Mouse (Mus musculus) kidney, postnatal 14 days (tissue): ENCODE data around the gene Fam71b.
"Not testable (repeated sequence)": the region's sequence is repeated elsewhere in the genome, so short reads cannot be mapped to it uniquely, and the experiment has no call there.

Experiments used
- DNase-seq: peaks from one replicate; pipeline ENCODE4 v3.0.0; 2022; ENCODE audit warnings: mixed read lengths

Gene Fam71b

DNA sequence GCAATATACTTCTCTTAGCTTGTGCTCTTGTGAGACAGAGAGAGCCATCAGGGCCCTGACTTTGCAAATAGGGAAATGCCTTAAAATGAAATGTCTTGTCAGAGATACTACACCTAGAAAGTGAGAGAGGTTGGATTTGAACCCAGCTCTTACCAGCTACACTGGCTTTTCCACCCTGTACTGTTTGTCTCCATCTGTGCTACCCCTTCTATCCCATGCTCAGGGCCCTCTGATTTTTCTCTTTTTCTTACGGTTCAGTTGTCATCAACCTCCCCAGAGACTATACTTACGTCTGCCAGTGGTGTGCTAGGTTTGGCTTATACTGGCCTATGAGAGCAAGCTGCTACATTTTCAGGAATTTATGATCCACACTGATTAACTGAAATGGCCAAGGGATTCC, 11.4 kb upstream of the Fam71b start:
- no peak for DNase-seq

DNA sequence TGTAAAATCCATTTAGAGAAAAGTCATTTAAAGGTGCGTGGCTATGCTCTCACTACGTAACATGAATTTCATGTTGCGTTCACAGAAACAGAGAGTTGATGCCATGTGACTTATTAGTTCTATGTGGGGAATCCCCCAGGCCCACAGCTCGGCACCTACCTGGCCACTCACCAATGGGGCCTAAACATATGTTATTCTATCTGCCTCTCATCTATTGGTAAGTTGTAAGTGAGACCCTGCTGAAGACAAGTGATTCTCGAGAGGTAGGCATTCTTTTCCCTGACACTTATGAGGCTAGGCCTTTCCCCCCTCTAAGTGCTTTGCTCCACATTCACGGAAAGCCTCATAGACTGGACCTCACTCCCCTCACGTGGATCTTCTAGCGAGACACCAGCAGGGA, 9.8 kb upstream of the Fam71b start:
- no peak for DNase-seq

DNA sequence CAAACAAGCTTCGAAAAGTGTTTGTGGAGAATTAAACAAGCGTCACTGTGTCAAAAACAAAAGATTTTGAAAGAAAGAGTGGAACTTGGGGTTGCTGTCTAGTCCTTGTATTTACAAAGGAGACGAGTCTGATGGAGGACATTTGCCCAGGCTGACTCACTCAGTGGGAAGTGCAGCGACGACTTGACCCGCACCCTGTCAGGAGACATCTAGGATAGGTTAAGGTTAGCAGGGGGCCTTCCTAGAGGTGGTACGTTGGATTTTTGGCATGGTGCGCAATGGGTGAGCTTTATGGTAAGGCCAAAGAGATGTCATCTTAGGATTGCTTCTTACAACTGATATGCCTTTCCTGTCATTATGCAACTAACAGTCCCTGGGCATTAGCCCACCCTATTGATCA, 9.3 kb upstream of the Fam71b start:
- no peak for DNase-seq

GRCm38 (mm10) chr11:46388438-46388837, 7.9 kb upstream of the Fam71b start:
- no peak for DNase-seq

DNA sequence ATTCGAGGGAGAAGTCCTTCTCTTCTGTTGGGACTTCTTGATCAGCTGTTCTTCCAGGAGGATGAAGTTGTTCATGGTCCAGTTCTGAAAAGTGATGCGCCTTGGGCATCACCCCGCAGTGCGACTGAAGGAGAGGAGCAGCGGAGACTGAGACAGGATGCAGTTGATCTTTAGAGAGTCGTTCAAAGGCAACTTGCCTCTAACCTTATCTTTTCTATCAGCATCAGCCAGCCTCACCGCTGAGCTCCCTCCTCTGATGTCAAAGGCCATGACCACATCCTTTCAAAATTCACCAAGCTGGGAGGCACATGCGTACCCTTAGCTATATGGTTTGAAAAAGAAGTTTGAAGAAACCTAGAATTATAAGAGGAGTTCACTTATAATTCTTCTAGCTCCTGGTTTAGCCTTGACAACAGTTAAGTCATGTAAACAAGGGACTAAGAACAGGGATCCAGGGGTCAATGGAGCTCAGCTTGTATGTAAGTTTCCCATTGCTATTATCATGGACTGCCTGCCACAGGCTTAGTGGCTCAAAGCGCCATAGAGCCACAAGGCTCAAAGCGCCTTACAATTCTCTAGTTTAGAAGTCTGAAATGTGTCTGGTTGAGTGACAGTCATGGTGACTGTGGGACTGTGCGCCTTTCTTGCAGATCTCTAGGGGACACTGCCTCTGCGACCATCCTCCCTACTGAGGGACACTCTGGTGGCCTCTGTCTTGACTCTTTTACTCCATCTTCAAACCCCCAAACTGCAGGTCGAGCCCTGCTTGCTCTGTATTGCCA, 6.8 kb upstream of the Fam71b start, which contains the start of gene Itk:
Gene Itk (minus strand): TSS at position 180 of the 782 bp plus-strand sequence.
- DNase-seq = no peak

GRCm38 (mm10) chr11:46390621-46391020, 5.7 kb upstream of the Fam71b start:
- no peak for DNase-seq

DNA sequence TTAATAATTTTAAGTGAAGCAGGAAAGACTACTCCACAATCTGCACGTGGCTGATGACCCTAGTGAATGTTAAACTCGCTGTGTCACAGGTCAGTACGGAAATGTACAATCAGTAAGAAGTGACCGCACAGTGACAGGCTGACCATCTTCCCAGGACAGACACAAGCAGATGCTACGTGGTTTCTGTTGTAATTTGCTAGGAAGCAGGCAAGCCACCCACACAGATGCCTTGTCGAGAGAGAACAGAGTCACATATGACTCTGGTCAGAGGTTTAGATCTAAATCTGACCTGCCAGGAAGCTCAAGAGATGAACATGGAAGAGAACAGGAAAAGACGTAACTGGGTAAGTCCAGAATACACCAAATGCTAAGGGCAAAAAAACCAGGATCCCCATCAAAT, 3.5 kb upstream of the Fam71b start:
- DNase-seq = no peak

DNA sequence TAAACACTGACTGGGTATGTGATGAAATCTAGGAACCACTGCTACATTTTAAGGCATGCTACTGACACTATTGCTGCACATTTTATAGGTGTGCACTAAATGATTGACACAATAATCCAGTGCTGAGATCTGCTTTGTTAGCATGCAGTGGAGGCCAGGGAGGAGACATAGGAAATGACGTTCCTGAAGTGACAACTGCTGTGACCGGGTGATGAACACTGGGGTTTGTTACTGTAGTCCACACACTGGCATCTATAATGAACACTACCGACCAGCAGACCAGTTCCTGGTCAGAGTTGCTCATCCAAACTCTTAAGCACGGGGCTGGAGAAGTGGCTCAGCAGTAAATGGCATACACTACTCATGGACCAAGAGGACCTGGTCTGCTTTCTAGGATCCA, 2.9 kb upstream of the Fam71b start:
- no peak for DNase-seq

DNA sequence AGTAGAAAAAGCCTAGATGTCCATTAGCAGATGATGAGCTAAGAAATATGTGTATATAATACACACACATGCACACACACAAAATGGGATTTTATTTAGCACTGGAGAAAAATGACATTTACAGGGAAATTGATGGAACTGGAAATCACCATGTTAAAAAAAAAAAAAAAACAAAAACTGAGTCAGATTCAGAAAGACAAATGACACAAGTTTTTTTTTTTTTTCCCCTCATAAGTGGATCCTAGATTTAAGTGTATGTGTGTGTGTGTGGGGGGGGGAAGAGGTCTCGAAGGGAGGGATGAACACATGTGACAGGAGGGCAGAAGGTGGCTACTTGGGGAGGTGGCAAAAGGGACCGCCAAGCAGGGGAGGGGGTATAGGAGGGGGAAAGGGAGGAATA, 1.3 kb upstream of the Fam71b start:
- no peak for DNase-seq

DNA sequence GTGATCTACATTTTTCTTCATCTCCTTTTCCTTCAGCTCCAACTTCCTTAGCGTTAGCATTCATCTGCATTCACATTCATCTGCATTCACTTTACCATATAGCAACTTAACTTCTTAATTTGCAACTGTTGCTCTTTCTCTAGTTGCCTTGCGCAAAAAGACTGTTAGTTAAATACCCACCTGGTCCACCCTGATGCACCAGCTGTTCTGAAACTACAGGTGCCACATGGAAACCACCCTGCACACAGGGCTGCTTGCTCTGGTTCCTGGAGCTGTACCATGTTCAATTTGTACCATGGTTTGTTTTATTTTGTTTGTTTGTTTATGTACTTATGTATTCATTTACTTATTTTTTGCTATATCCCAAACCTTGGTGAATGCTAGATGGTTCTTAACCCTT, 661 bp upstream of the Fam71b start:
- DNase-seq = no peak

- no peak for DNase-seq
Measured at GRCm38 (mm10) chr11:46396860-46397179, 461 bp downstream of the Fam71b start.

DNA sequence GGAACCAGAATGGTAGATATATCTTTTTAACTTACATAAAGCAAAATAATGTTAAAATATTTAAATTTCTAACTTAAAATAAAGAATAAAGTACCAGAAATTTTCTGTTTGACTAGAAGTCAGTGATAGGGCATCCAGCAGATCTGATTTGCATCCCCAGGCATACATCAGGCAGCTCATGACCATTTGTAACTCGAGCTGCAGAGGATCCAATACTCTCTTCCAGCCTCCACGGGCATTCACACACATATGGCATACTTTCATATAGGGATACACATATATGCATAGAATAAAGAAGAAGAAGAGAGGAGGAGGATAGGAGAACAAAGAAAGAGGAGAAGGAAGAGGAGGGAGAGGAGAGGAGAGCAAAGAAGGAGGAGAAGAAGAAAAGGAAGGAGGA, 1.5 kb downstream of the Fam71b start:
- DNase-seq = no peak

- no peak for DNase-seq
Measured at GRCm38 (mm10) chr11:46398473-46398872, 2.1 kb downstream of the Fam71b start.

DNA sequence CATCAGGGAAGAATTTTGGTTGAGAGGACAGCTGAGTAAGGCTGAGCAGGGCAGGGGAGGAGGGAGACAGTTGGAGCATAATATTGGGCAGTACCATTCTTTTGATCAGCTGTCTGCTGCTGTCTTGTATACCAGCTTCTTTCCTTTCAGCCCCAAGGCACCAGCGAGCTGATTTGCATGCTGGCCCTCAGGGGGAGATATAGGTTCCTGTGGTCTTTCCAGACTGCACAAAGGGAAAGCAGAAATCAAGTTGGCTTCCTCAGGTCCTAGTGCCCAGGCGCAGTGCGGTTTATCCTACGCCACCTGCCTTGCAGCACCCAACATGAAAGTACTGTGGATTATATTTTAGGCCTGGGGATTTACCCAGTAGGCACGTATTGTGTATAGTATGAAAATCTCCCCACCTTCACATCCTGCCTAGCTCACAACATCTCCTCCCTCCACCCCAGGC, 2.6 kb downstream of the Fam71b start:
- no peak for DNase-seq

GRCm38 (mm10) chr11:46401555-46401954, 5.2 kb downstream of the Fam71b start:
- no peak for DNase-seq

GRCm38 (mm10) chr11:46404986-46405385, 8.6 kb downstream of the Fam71b start:
- DNase-seq = no peak

DNA sequence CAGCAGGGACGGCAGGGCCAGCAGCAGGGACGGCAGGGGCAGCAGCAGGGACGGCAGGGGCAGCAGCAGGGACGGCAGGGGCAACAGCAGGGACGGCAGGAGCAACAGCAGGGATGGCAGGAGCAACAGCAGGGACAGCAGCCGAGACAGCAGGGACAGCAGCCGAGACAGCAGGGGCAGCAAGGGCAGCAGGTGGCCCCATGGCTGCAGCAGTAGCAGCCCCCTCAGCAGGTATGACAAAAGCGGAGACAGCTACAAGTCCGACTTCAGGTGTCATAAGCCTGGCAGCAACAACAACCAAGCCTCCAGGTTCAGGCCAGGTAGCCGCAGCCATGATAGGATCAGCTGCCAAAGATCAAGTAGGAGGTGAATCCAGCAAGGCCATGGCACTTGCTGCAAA, 10.4 kb downstream of the Fam71b start:
- no peak for DNase-seq

- no peak for DNase-seq
Measured at GRCm38 (mm10) chr11:46410018-46410563, 13.7 kb downstream of the Fam71b start.

DNA sequence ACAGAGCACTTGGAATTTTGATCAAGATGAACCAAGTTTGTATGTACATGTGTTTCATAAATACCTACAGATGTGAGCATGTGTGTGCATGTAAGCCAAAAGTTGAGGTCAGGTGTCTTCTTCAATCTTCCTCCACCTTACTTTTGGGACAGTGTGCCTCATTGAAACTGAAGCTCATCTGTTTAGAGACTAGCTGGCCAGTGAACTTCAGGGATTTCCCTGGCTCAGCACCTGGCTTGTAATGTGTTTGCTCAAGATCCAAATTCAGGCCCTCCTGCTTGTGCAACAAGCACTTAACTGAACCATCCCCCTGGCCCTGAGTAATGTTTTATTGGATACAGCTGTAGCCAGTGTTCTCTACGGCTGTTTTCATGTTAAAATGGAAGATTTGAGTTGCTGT, 22.1 kb downstream of the Fam71b start:
- no peak for DNase-seq

- no peak for DNase-seq
Measured at GRCm38 (mm10) chr11:46418860-46419259, 22.5 kb downstream of the Fam71b start.

GRCm38 (mm10) chr11:46421086-46421888, 24.9 kb downstream of the Fam71b start:
- no peak for DNase-seq

DNA sequence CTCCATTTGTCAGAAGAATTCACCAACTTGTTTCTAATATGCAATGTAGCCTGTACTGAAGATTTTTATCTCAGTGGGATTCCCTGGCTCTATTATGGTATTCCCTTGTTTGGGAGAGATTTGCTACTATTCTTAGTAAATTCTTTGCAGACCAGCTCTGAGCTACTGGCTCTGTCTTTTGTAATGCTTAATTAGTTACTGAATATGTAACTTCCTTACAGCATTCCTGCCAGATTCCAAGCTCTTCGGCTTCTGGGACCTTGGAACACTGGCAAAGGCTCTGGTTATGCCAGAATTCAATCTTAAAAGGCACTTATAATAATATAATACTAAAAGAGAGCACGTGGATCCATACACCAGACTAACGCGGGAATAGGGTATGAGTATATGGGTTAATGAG, 31.8 kb downstream of the Fam71b start:
- not testable (repeated sequence) for DNase-seq

DNA sequence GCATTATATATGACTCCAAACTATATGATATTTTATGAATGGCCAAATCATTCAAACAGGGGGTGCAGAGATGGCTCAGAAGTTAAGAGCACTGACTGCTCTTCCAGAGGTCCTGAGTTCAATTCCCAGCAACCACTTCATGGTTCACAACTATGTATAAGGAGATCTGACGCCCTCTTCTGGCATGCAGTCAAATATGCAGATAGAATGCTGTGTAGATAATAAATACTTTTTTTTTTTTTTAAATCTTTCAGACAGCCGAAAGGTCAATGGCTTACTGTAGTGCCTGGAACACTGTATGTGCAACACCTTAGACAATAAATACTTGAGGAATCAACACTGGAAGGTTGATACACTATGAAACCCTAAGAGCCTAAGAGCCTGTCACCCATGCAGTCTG, 33.8 kb downstream of the Fam71b start:
- DNase-seq = no peak

DNA sequence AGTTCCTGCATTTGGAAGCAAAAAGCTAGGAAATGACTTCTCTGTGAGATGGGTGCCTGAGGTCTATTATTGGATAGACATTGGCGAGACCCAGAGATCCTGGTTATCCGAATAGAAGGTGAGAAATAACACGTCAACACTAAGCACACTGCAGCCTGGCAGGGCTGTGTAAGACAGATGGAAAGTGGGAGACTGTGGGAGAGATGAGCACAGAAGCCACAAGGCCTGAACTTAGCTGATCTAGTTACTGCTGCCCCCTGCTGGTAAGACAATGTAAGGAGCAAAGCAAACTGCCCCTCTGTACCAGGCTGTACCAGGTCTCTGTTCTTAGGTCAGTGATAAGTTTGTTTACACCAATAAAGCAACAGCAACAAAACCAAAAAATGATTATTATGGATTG, 34.8 kb downstream of the Fam71b start:
- peak; percentile 76 for DNase-seq
